Mouse (Mus musculus) CH12.LX (cell line): Measurements from ENCODE around the gene March4. TPM values are rescaled to one million over a fixed set of nuclear protein-coding genes. Genes with fewer than 3 reads are reported as not detected.

Experiments
- DNase-seq: peaks from one replicate; pipeline ENCODE4 v3.0.0-alpha.2; 2013; ENCODE audit errors: extremely low read depth
- H3K27ac ChIP-seq: 2 replicates; pipeline ENCODE4 v1.5.1; 2012; ENCODE audit warnings: low read depth, mild to moderate bottlenecking, control low read depth, moderate library complexity; ENCODE audit not compliant: insufficient read depth
- H3K27me3 ChIP-seq: replicated peaks from 2 replicates; pipeline ENCODE3; 2012; ENCODE audit warnings: inconsistent platforms
- H3K36me3 ChIP-seq, 2 experiments: replicated peaks in 1 of 2; 2 replicates each; pipeline versions ENCODE3 to v1.6.1; 2012; ENCODE audit warnings: inconsistent platforms in 1 of 2, low read length in 1 of 2, mild to moderate bottlenecking in 1 of 2, mixed read lengths in 1 of 2, moderate library complexity in 1 of 2; ENCODE audit not compliant: control insufficient read depth in 1 of 2, insufficient read depth in 1 of 2
- H3K4me1 ChIP-seq, 2 experiments: 2 replicates each; pipeline ENCODE4 v1.6.1; 2012; ENCODE audit warnings: inconsistent platforms in 1 of 2, moderate library complexity in 1 of 2; ENCODE audit not compliant: insufficient read depth in 2 of 2, control insufficient read depth in 1 of 2
- H3K4me2 ChIP-seq: 2 replicates; pipeline ENCODE4 v1.6.1; 2012; ENCODE audit warnings: low read depth, mild to moderate bottlenecking, control low read depth; ENCODE audit not compliant: poor library complexity, insufficient read depth, severe bottlenecking
- H3K4me3 ChIP-seq, 3 experiments: fragments of 150-350 bp in 1 of 3; sonication (generic) in 1 of 3; replicated peaks in 1 of 3; 2 replicates each; pipeline versions ENCODE3 to v1.5.1; 2011 to 2012; ENCODE audit warnings: low read depth in 2 of 3, low read length in 2 of 3, mild to moderate bottlenecking in 2 of 3, moderate library complexity in 2 of 3, control low read depth in 1 of 3, improper control_type of control experiment in 1 of 3, inconsistent platforms in 1 of 3, mixed read lengths in 1 of 3; ENCODE audit not compliant: poor library complexity in 1 of 3
- H3K79me2 ChIP-seq: replicated peaks from 2 replicates; pipeline ENCODE4 v1.6.1; 2012; ENCODE audit warnings: mild to moderate bottlenecking, moderate library complexity; ENCODE audit not compliant: control insufficient read depth, poor library complexity, insufficient read depth, severe bottlenecking; ENCODE audit errors: extremely low read depth
- H3K9ac ChIP-seq: 2 replicates; pipeline ENCODE4 v1.6.1; 2012; ENCODE audit warnings: low read depth, mild to moderate bottlenecking, control low read depth, moderate library complexity; ENCODE audit not compliant: insufficient read depth
- H3K9me3 ChIP-seq: replicated peaks from 2 replicates; pipeline ENCODE3; 2012; ENCODE audit warnings: low read length, inconsistent platforms, mixed read lengths
- CTCF ChIP-seq, 2 experiments: IDR thresholded peaks in 1 of 2; conservative IDR thresholded peaks in 1 of 2; 2 replicates each; pipeline ENCODE4 v1.5.1; 2011 to 2012; ENCODE audit warnings: low read depth in 2 of 2, low read length in 2 of 2, improper control_type of control experiment in 1 of 2, inconsistent platforms in 1 of 2, mild to moderate bottlenecking in 1 of 2, moderate library complexity in 1 of 2
- E2F4 ChIP-seq: IDR thresholded peaks from 2 replicates; pipeline ENCODE4 v1.6.1; 2011; ENCODE audit warnings: low read depth, low read length, improper control_type of control experiment; ENCODE audit not compliant: insufficient replicate concordance
- ELF1 ChIP-seq: IDR thresholded peaks from 2 replicates; pipeline ENCODE4 v1.6.1; 2014; ENCODE audit warnings: low read depth, mild to moderate bottlenecking, inconsistent platforms, low read length, improper control_type of control experiment
- EP300 ChIP-seq: IDR thresholded peaks from 2 replicates; pipeline ENCODE4 v1.6.1; 2011; ENCODE audit warnings: low read length, improper control_type of control experiment
- IRF4 ChIP-seq: IDR thresholded peaks from 2 replicates; pipeline ENCODE4 v1.6.1; 2014; ENCODE audit warnings: low read depth, mild to moderate bottlenecking, inconsistent platforms, low read length, improper control_type of control experiment
- KAT2A ChIP-seq: IDR thresholded peaks from 2 replicates; pipeline ENCODE4 v1.6.1; 2012; ENCODE audit warnings: low read length, improper control_type of control experiment, inconsistent platforms; ENCODE audit not compliant: insufficient replicate concordance
- MAZ ChIP-seq: IDR thresholded peaks from 2 replicates; pipeline ENCODE4 v1.6.1; 2012; ENCODE audit warnings: low read depth, mild to moderate bottlenecking, inconsistent platforms, low read length, improper control_type of control experiment, moderate library complexity
- MXI1 ChIP-seq: IDR thresholded peaks from 2 replicates; pipeline ENCODE4 v1.6.1; 2011; ENCODE audit warnings: mild to moderate bottlenecking, low read depth, low read length, improper control_type of control experiment
- MYC ChIP-seq: IDR thresholded peaks from 2 replicates; pipeline ENCODE4 v1.6.1; 2011; ENCODE audit warnings: low read depth, mild to moderate bottlenecking, improper control_type of control experiment, low read length
- NELFE ChIP-seq: IDR thresholded peaks from 2 replicates; pipeline ENCODE4 v1.6.1; 2011; ENCODE audit warnings: low read depth, low read length, improper control_type of control experiment
- NRF1 ChIP-seq: IDR thresholded peaks from 2 replicates; pipeline ENCODE4 v1.6.1; 2014; ENCODE audit warnings: low read depth, mild to moderate bottlenecking, inconsistent platforms, low read length, improper control_type of control experiment, moderate library complexity
- POLR2AphosphoS2 ChIP-seq: IDR thresholded peaks from 2 replicates; pipeline ENCODE4 v1.6.1; 2011; ENCODE audit warnings: low read depth, low read length, improper control_type of control experiment
- RAD21 ChIP-seq: IDR thresholded peaks from 2 replicates; pipeline ENCODE4 v1.6.1; 2011; ENCODE audit warnings: low read depth, mild to moderate bottlenecking, low read length, improper control_type of control experiment, moderate library complexity
- SIN3A ChIP-seq: IDR thresholded peaks from 2 replicates; pipeline ENCODE4 v1.6.1; 2012; ENCODE audit warnings: low read length, improper control_type of control experiment, inconsistent platforms
- SMC3 ChIP-seq: IDR thresholded peaks from 2 replicates; pipeline ENCODE4 v1.6.1; 2011; ENCODE audit warnings: low read depth, low read length, improper control_type of control experiment
- UBTF ChIP-seq: IDR thresholded peaks from 2 replicates; pipeline ENCODE4 v1.6.1; 2012; ENCODE audit warnings: low read depth, mild to moderate bottlenecking, inconsistent platforms, low read length, improper control_type of control experiment, moderate library complexity
- ZMIZ1 ChIP-seq: IDR thresholded peaks from 2 replicates; pipeline ENCODE4 v1.6.1; 2012; ENCODE audit warnings: low read depth, mild to moderate bottlenecking, inconsistent platforms, low read length, improper control_type of control experiment
- dilution Hi-C: fragments of 300-500 bp; cut with MboI; formaldehyde crosslinking; loops from 2 replicates; pipeline ENCODE4 v1.14.3; 2020; ENCODE audit warnings: low sequenced_read_pairs; ENCODE audit not compliant: extremely low pct_unique_long_range_greater_than_20kb, extremely low pct_ligation_motif_present
- in situ Hi-C: fragments of 300-500 bp; cut with MboI; formaldehyde crosslinking; loops from 3 replicates; pipeline ENCODE4 v1.14.3; 2019; ENCODE audit warnings: low sequenced_read_pairs, low pct_ligation_motif_present, low pct_unique_long_range_greater_than_20kb, mixed read lengths
- polyA plus RNA-seq: library from polyadenylated mRNA; unstranded; fragments of >175 nt; gene quantifications from 2 replicates; pipeline ENCODE4 v1.2.1, GENCODE M21; 2012; ENCODE audit warnings: low read depth; ENCODE audit not compliant: insufficient read length
- total RNA-seq, 2 experiments: library from RNA; depleted of rRNA; stranded (reverse); fragments of 300-350 nt in 1 of 2; fragments of >200 nt in 1 of 2; gene quantifications; 2 replicates each; pipeline ENCODE4 v1.2.3; 2012 to 2014

Gene March4
- total and polyA plus RNA-seq, 3 experiments: 0.04 TPM; not detected in 2

- no peak for DNase-seq
- TF ChIP-seq SIN3A (no peak), MAZ (no peak), UBTF (no peak), NELFE (no peak), EP300 (no peak), E2F4 (no peak), CTCF (conservative IDR thresholded peaks at IDR 0.05 in 1 of 2, IDR thresholded peaks at IDR 0.05 in 1 of 2; ENCODE audit: low read depth in 2 of 2, low read length in 2 of 2) (no peak)
- TF ChIP-seq, all 38 proteins: peak for 0
- Histone ChIP-seq H3K4me2 (0 out of 2 replicates have a peak overlapping the region, but pooled peaks have one; percentile 15), H3K4me1 (no peaks in the 10 kb centered on the region), H3K36me3 (no peaks in the 10 kb centered on the region), H3K27ac (no peak overlapping the region), H3K4me3 (no peak overlapping the region), H3K9me3 (no peaks in the 10 kb centered on the region), H3K9ac (no peak overlapping the region), H3K79me2 (no peaks in the 10 kb centered on the region), H3K27me3 (peaks cover 2% of the 10 kb centered on the region)
- dilution Hi-C loops (no loop called here), in situ Hi-C loops (no loop called here)
Observed at GRCm38 (mm10) chr1:72538266-72538665, 1.5 kb upstream of the March4 start.

- DNase-seq: no peak
- no peak for TF ChIP-seq KAT2A
- no peak for TF ChIP-seq MXI1
- TF ChIP-seq ELF1: no peak
- TF ChIP-seq E2F4: no peak
- TF ChIP-seq SIN3A: no peak
- no peak for TF ChIP-seq IRF4
- no peak for TF ChIP-seq ZMIZ1
- no peak for TF ChIP-seq SMC3
- no peak for TF ChIP-seq EP300
- no peak for TF ChIP-seq NRF1
- no peak for TF ChIP-seq POLR2AphosphoS2
- no peak for TF ChIP-seq MYC
- no peak for TF ChIP-seq CTCF (conservative IDR thresholded peaks at IDR 0.05 in 1 of 2, IDR thresholded peaks at IDR 0.05 in 1 of 2; ENCODE audit: low read depth in 2 of 2, low read length in 2 of 2)
- TF ChIP-seq RAD21: no peak
- dilution Hi-C loops (no loop called here), in situ Hi-C loops (no loop called here)
- H3K36me3 ChIP-seq: no peaks in the 10 kb centered on the region
- no peaks in the 10 kb centered on the region for H3K9me3 ChIP-seq
- H3K4me2 ChIP-seq: no peak overlapping the region
- peaks cover 2% of the 10 kb centered on the region for H3K27me3 ChIP-seq
- no peaks in the 10 kb centered on the region for H3K4me1 ChIP-seq
- no peaks in the 10 kb centered on the region for H3K79me2 ChIP-seq
- H3K27ac ChIP-seq: no peak overlapping the region
- H3K4me3 ChIP-seq: no peak overlapping the region
- H3K9ac ChIP-seq: no peak overlapping the region
Observed at GRCm38 (mm10) chr1:72535725-72536571, 782 bp downstream of the March4 start.
